Comparison of ENCODE assay signal across 8 mouse cellular contexts in genomic region chr13:114456766-114457566, GRCm38 (mm10). TPM values are rescaled to one million over a fixed set of nuclear protein-coding genes. Genes with fewer than 3 reads are reported as not detected.
DNase-seq lines count a peak whose midpoint lies in the region; ATAC-seq and TF ChIP-seq lines count a peak whose summit lies in the region.

No protein-coding gene starts in this region.

- H3K27ac ChIP-seq in lung, postnatal 0 days (ENCODE audit: low read length), result no peak overlapping the region

- no peaks in the 10 kb centered on the region for H3K9me3 ChIP-seq in lung, postnatal 0 days (ENCODE audit: low read length)

- peaks cover 7% of the 10 kb centered on the region; the same call in 1 of the 2 replicates for H3K4me1 ChIP-seq in lung, postnatal 0 days (ENCODE audit: insufficient read depth, low read depth, low read length)

- no peak for TF ChIP-seq CTCF in lung, postnatal 0 days (IDR thresholded peaks at IDR 0.05)

- intact Hi-C loops in left cerebral cortex, postnatal 4 days (cut with DNase I), result loop anchor here (5.0 kb wide), 2 partner anchors 380 to 580 kb away; no protein-coding TSS in a partner anchor

- H3K9ac ChIP-seq in lung, postnatal 0 days (replicated peaks; ENCODE audit: low read depth), result no peak overlapping the region

- WGBS in lung, postnatal 0 days, result 1% methylated on average over 44 of the region's 44 CpGs

- peak overlapping the region; percentile 57 for H3K4me3 ChIP-seq in lung, postnatal 0 days (ENCODE audit: low read depth, low read length)

- DNase-seq in frontal cortex, postnatal 10 days (ENCODE audit: low spot score in 2 of 2), result no peak
- peak; percentile 69 to 73 for DNase-seq in adrenal gland, postnatal 36 days
- DNase-seq in gastrocnemius, postnatal 10 days, result peak; percentile 36
- peak; percentile 22 for DNase-seq in kidney, adult 18-20 months
- peak; percentile 38 for DNase-seq in lung, postnatal 0 days (ENCODE audit: low spot score)
- peak; percentile 9 for DNase-seq in ovary, postnatal 14 days (ENCODE audit: low spot score)
- DNase-seq in left cerebral cortex, postnatal 4 days, result no peak

- no peaks in the 10 kb centered on the region for H3K36me3 ChIP-seq in lung, postnatal 0 days (ENCODE audit: insufficient read depth, low read length)

- ATAC-seq in frontal cortex, adult (ENCODE audit: low TSS enrichment), result peak; percentile 11; the same call in 1 of the 2 replicates
- ATAC-seq in lung, postnatal 0 days, result peak; percentile 20; the same call in 1 of the 2 replicates

- peaks cover 23% of the 10 kb centered on the region; the same call in 1 of the 2 replicates for H3K27me3 ChIP-seq in lung, postnatal 0 days (replicated peaks; ENCODE audit: insufficient read depth, low read length)

- H3K4me2 ChIP-seq in lung, postnatal 0 days (replicated peaks; ENCODE audit: low read depth, low read length), result peak overlapping the region; percentile 97

- TF ChIP-seq EP300 in lung, postnatal 0 days (IDR thresholded peaks at IDR 0.05), result no peak

RNA-seq across cellular contexts. Expression of gene Fst, which starts 1.8 kb away (rescaled TPM):
- 10 to 100 TPM; 11.5 to 16.5 TPM for total RNA-seq in adrenal gland, postnatal 36 days (2021)
- total RNA-seq in gastrocnemius, postnatal 10 days (2021), result 10 to 100 TPM; 21.9 to 22.6 TPM
- 3.3 and 4.5 TPM in 2 replicates for polyA plus RNA-seq in lung, postnatal 0 days (2015; fragmentation: Nextera tagmentation; extraction: Ambion mirVana)
- total RNA-seq in left cerebral cortex, postnatal 4 days (2021), result 1 to 10 TPM; 7.1 to 7.6 TPM

Comparison
In these comparisons a context has a peak if more than half of its experiments do, and no peak if none do; other contexts are left out.
1. DNase-seq: peak in adrenal gland, postnatal 36 days (2 of 2), gastrocnemius, postnatal 10 days (single experiment), kidney, adult 18-20 months (single experiment), lung, postnatal 0 days (single experiment) and ovary, postnatal 14 days (single experiment); none in frontal cortex, postnatal 10 days (0 of 2) and left cerebral cortex, postnatal 4 days (single experiment).